Mouse (Mus musculus) CH12.LX (cell line): ENCODE measurements at regions not wholly inside any gene's neighbourhood (a gene's known extent, or its start where the extent isn't known, plus 50 kb on each side); places are given as distances from the start of the nearest gene placed in this dataset.

Source experiments
- DNase-seq: peaks from one replicate; pipeline ENCODE4 v3.0.0-alpha.2; 2013; ENCODE audit errors: extremely low read depth
- H3K27ac ChIP-seq: 2 replicates; pipeline ENCODE4 v1.5.1; 2012; ENCODE audit warnings: low read depth, mild to moderate bottlenecking, control low read depth, moderate library complexity; ENCODE audit not compliant: insufficient read depth
- H3K27me3 ChIP-seq: replicated peaks from 2 replicates; pipeline ENCODE3; 2012; ENCODE audit warnings: inconsistent platforms
- H3K36me3 ChIP-seq, 2 experiments: replicated peaks in 1 of 2; 2 replicates each; pipeline versions ENCODE3 to v1.6.1; 2012; ENCODE audit warnings: inconsistent platforms in 1 of 2, low read length in 1 of 2, mild to moderate bottlenecking in 1 of 2, mixed read lengths in 1 of 2, moderate library complexity in 1 of 2; ENCODE audit not compliant: control insufficient read depth in 1 of 2, insufficient read depth in 1 of 2
- H3K4me1 ChIP-seq, 2 experiments: 2 replicates each; pipeline ENCODE4 v1.6.1; 2012; ENCODE audit warnings: inconsistent platforms in 1 of 2, moderate library complexity in 1 of 2; ENCODE audit not compliant: insufficient read depth in 2 of 2, control insufficient read depth in 1 of 2
- H3K4me2 ChIP-seq: 2 replicates; pipeline ENCODE4 v1.6.1; 2012; ENCODE audit warnings: low read depth, mild to moderate bottlenecking, control low read depth; ENCODE audit not compliant: poor library complexity, insufficient read depth, severe bottlenecking
- H3K4me3 ChIP-seq, 3 experiments: fragments of 150-350 bp in 1 of 3; sonication (generic) in 1 of 3; replicated peaks in 1 of 3; 2 replicates each; pipeline versions ENCODE3 to v1.5.1; 2011 to 2012; ENCODE audit warnings: low read depth in 2 of 3, low read length in 2 of 3, mild to moderate bottlenecking in 2 of 3, moderate library complexity in 2 of 3, control low read depth in 1 of 3, improper control_type of control experiment in 1 of 3, inconsistent platforms in 1 of 3, mixed read lengths in 1 of 3; ENCODE audit not compliant: poor library complexity in 1 of 3
- H3K79me2 ChIP-seq: replicated peaks from 2 replicates; pipeline ENCODE4 v1.6.1; 2012; ENCODE audit warnings: mild to moderate bottlenecking, moderate library complexity; ENCODE audit not compliant: control insufficient read depth, poor library complexity, insufficient read depth, severe bottlenecking; ENCODE audit errors: extremely low read depth
- H3K9ac ChIP-seq: 2 replicates; pipeline ENCODE4 v1.6.1; 2012; ENCODE audit warnings: low read depth, mild to moderate bottlenecking, control low read depth, moderate library complexity; ENCODE audit not compliant: insufficient read depth
- H3K9me3 ChIP-seq: replicated peaks from 2 replicates; pipeline ENCODE3; 2012; ENCODE audit warnings: low read length, inconsistent platforms, mixed read lengths
- BHLHE40 ChIP-seq: IDR thresholded peaks from 2 replicates; pipeline ENCODE4 v1.6.1; 2011; ENCODE audit warnings: mild to moderate bottlenecking, low read depth, low read length, improper control_type of control experiment
- CHD1 ChIP-seq: IDR thresholded peaks from 2 replicates; pipeline ENCODE4 v1.6.1; 2012; ENCODE audit warnings: low read depth, low read length, improper control_type of control experiment, inconsistent platforms
- CTCF ChIP-seq, 2 experiments: IDR thresholded peaks in 1 of 2; conservative IDR thresholded peaks in 1 of 2; 2 replicates each; pipeline ENCODE4 v1.5.1; 2011 to 2012; ENCODE audit warnings: low read depth in 2 of 2, low read length in 2 of 2, improper control_type of control experiment in 1 of 2, inconsistent platforms in 1 of 2, mild to moderate bottlenecking in 1 of 2, moderate library complexity in 1 of 2
- E2F4 ChIP-seq: IDR thresholded peaks from 2 replicates; pipeline ENCODE4 v1.6.1; 2011; ENCODE audit warnings: low read depth, low read length, improper control_type of control experiment; ENCODE audit not compliant: insufficient replicate concordance
- EP300 ChIP-seq: IDR thresholded peaks from 2 replicates; pipeline ENCODE4 v1.6.1; 2011; ENCODE audit warnings: low read length, improper control_type of control experiment
- ETS1 ChIP-seq: conservative IDR thresholded peaks from 2 replicates; pipeline ENCODE4 v1.6.1; 2012; ENCODE audit warnings: low read depth, mild to moderate bottlenecking, inconsistent platforms, low read length, improper control_type of control experiment, moderate library complexity
- GABPA ChIP-seq: IDR thresholded peaks from 2 replicates; pipeline ENCODE4 v1.6.1; 2012; ENCODE audit warnings: low read depth, low read length, improper control_type of control experiment, inconsistent platforms; ENCODE audit not compliant: insufficient replicate concordance
- IRF4 ChIP-seq: IDR thresholded peaks from 2 replicates; pipeline ENCODE4 v1.6.1; 2014; ENCODE audit warnings: low read depth, mild to moderate bottlenecking, inconsistent platforms, low read length, improper control_type of control experiment
- JUN ChIP-seq: IDR thresholded peaks from 2 replicates; pipeline ENCODE4 v1.6.1; 2011; ENCODE audit warnings: low read depth, mild to moderate bottlenecking, low read length, improper control_type of control experiment, moderate library complexity; ENCODE audit not compliant: insufficient read depth
- KAT2A ChIP-seq: IDR thresholded peaks from 2 replicates; pipeline ENCODE4 v1.6.1; 2012; ENCODE audit warnings: low read length, improper control_type of control experiment, inconsistent platforms; ENCODE audit not compliant: insufficient replicate concordance
- MAFK ChIP-seq: IDR thresholded peaks from 2 replicates; pipeline ENCODE4 v1.6.1; 2011; ENCODE audit warnings: low read length, improper control_type of control experiment; ENCODE audit not compliant: insufficient replicate concordance
- MAZ ChIP-seq: IDR thresholded peaks from 2 replicates; pipeline ENCODE4 v1.6.1; 2012; ENCODE audit warnings: low read depth, mild to moderate bottlenecking, inconsistent platforms, low read length, improper control_type of control experiment, moderate library complexity
- MEF2A ChIP-seq: IDR thresholded peaks from 2 replicates; pipeline ENCODE4 v1.6.1; 2014; ENCODE audit warnings: low read depth, mild to moderate bottlenecking, inconsistent platforms, low read length, improper control_type of control experiment, borderline replicate concordance
- MYC ChIP-seq: IDR thresholded peaks from 2 replicates; pipeline ENCODE4 v1.6.1; 2011; ENCODE audit warnings: low read depth, mild to moderate bottlenecking, improper control_type of control experiment, low read length
- NELFE ChIP-seq: IDR thresholded peaks from 2 replicates; pipeline ENCODE4 v1.6.1; 2011; ENCODE audit warnings: low read depth, low read length, improper control_type of control experiment
- NRF1 ChIP-seq: IDR thresholded peaks from 2 replicates; pipeline ENCODE4 v1.6.1; 2014; ENCODE audit warnings: low read depth, mild to moderate bottlenecking, inconsistent platforms, low read length, improper control_type of control experiment, moderate library complexity
- PAX5 ChIP-seq: IDR thresholded peaks from 2 replicates; pipeline ENCODE4 v1.6.1; 2012; ENCODE audit warnings: low read length, inconsistent platforms, mixed read lengths
- RAD21 ChIP-seq: IDR thresholded peaks from 2 replicates; pipeline ENCODE4 v1.6.1; 2011; ENCODE audit warnings: low read depth, mild to moderate bottlenecking, low read length, improper control_type of control experiment, moderate library complexity
- RCOR1 ChIP-seq: conservative IDR thresholded peaks from 2 replicates; pipeline ENCODE4 v1.6.1; 2012; ENCODE audit warnings: low read depth, mild to moderate bottlenecking, inconsistent platforms, low read length, improper control_type of control experiment
- SMC3 ChIP-seq: IDR thresholded peaks from 2 replicates; pipeline ENCODE4 v1.6.1; 2011; ENCODE audit warnings: low read depth, low read length, improper control_type of control experiment
- TBP ChIP-seq: conservative IDR thresholded peaks from 2 replicates; pipeline ENCODE4 v1.6.1; 2011; ENCODE audit warnings: low read depth, low read length, improper control_type of control experiment
- TCF12 ChIP-seq: IDR thresholded peaks from 2 replicates; pipeline ENCODE4 v1.6.1; 2014; ENCODE audit warnings: low read depth, mild to moderate bottlenecking, inconsistent platforms, low read length, improper control_type of control experiment
- UBTF ChIP-seq: IDR thresholded peaks from 2 replicates; pipeline ENCODE4 v1.6.1; 2012; ENCODE audit warnings: low read depth, mild to moderate bottlenecking, inconsistent platforms, low read length, improper control_type of control experiment, moderate library complexity
- USF1 ChIP-seq: IDR thresholded peaks from 2 replicates; pipeline ENCODE4 v1.6.1; 2014; ENCODE audit warnings: low read depth, mild to moderate bottlenecking, inconsistent platforms, low read length, improper control_type of control experiment
- ZC3H11A ChIP-seq: IDR thresholded peaks from 2 replicates; pipeline ENCODE4 v1.6.1; 2012; ENCODE audit warnings: low read depth, mild to moderate bottlenecking, inconsistent platforms, low read length, improper control_type of control experiment
- ZKSCAN1 ChIP-seq: IDR thresholded peaks from 2 replicates; pipeline ENCODE4 v1.6.1; 2012; ENCODE audit warnings: low read depth, inconsistent platforms, low read length, improper control_type of control experiment, borderline replicate concordance
- ZNF384 ChIP-seq: IDR thresholded peaks from 2 replicates; pipeline ENCODE4 v1.6.1; 2012; ENCODE audit warnings: low read depth, low read length, improper control_type of control experiment, inconsistent platforms
- dilution Hi-C: fragments of 300-500 bp; cut with MboI; formaldehyde crosslinking; loops from 2 replicates; pipeline ENCODE4 v1.14.3; 2020; ENCODE audit warnings: low sequenced_read_pairs; ENCODE audit not compliant: extremely low pct_unique_long_range_greater_than_20kb, extremely low pct_ligation_motif_present
- in situ Hi-C: fragments of 300-500 bp; cut with MboI; formaldehyde crosslinking; loops from 3 replicates; pipeline ENCODE4 v1.14.3; 2019; ENCODE audit warnings: low sequenced_read_pairs, low pct_ligation_motif_present, low pct_unique_long_range_greater_than_20kb, mixed read lengths

GRCm38 (mm10) chr14:76681581-76682377, 125.1 kb upstream of the Serp2 start:
- TF ChIP-seq E2F4 (no peak), UBTF (no peak), MAZ (no peak), IRF4 (no peak), TCF12 (no peak), GABPA (no peak), MYC (no peak), TBP (no peak), ZC3H11A (no peak), CTCF (conservative IDR thresholded peaks at IDR 0.05 in 1 of 2, IDR thresholded peaks at IDR 0.05 in 1 of 2; ENCODE audit: low read depth in 2 of 2, low read length in 2 of 2) (no peak), SMC3 (no peak), MEF2A (no peak), BHLHE40 (no peak), ZKSCAN1 (no peak), PAX5 (no peak), RCOR1 (no peak), NELFE (no peak), EP300 (no peak), CHD1 (no peak)
- dilution Hi-C loops = no loop called here
- no peak for DNase-seq
- no peaks in the 10 kb centered on the region for H3K79me2 ChIP-seq
- H3K36me3 ChIP-seq = no peaks in the 10 kb centered on the region
- H3K4me3 ChIP-seq = no peak overlapping the region
- in situ Hi-C loops = no loop called here
- no peak overlapping the region for H3K9ac ChIP-seq
- H3K27ac ChIP-seq = no peak overlapping the region
- H3K27me3 ChIP-seq = no peaks in the 10 kb centered on the region
- H3K4me2 ChIP-seq = no peak overlapping the region
- H3K9me3 ChIP-seq = no peaks in the 10 kb centered on the region
- peaks cover 0 to 26% of the 10 kb centered on the region in 2 experiments; a peak in 2 of 4 replicates for H3K4me1 ChIP-seq

- no peak for TF ChIP-seq ETS1
- TF ChIP-seq TCF12 = no peak
- no peak for TF ChIP-seq USF1
- TF ChIP-seq MYC = no peak
- no peak for TF ChIP-seq RAD21
- no peak for TF ChIP-seq MAFK
- TF ChIP-seq MEF2A = no peak
- no peak for TF ChIP-seq ZNF384
- no peak for TF ChIP-seq GABPA
- TF ChIP-seq KAT2A = no peak
- TF ChIP-seq JUN = no peak
- no peak for TF ChIP-seq SMC3
- TF ChIP-seq CHD1 = no peak
- no peak for TF ChIP-seq BHLHE40
- no peak for TF ChIP-seq RCOR1
- TF ChIP-seq NRF1 = no peak
- Histone ChIP-seq H3K9me3 (no peaks in the 10 kb centered on the region), H3K79me2 (no peaks in the 10 kb centered on the region), H3K4me1 (peaks cover 0 to 24% of the 10 kb centered on the region in 2 experiments; a peak in 2 of 4 replicates), H3K4me2 (no peak overlapping the region; the same call in 1 of the 2 replicates), H3K27me3 (no peaks in the 10 kb centered on the region), H3K36me3 (no peaks in the 10 kb centered on the region), H3K9ac (no peak overlapping the region), H3K27ac (no peak overlapping the region), H3K4me3 (no peak overlapping the region)
- no peak for DNase-seq
- in situ Hi-C loops (no loop called here), dilution Hi-C loops (no loop called here)
Observed at GRCm38 (mm10) chr14:76678512-76679134, 121.9 kb upstream of the Serp2 start.
